Mouse (Mus musculus): ENCODE data around the gene Pou1f1. TPM values are rescaled to one million over a fixed set of nuclear protein-coding genes. Genes with fewer than 3 reads are reported as not detected.
A peak's percentile ranks its signal among the peaks of the same experiment; 100 is the strongest.

Gene Pou1f1
- polyA plus RNA-seq, 1 experiment = not detected

GRCm38 (mm10) chr16:65557369-65557768 is 37.1 kb downstream of the Pou1f1 start:
- Histone ChIP-seq H3K4me1 (ENCODE audit: control insufficient read depth, insufficient read depth, low read length) (no peaks in the 10 kb centered on the region; the same call in 1 of the 2 replicates), H3K27ac (ENCODE audit: control insufficient read depth, insufficient read depth, low read depth, low read length, poor library complexity) (no peak overlapping the region), H3K4me3 (replicated peaks; ENCODE audit: control insufficient read depth, low read depth, low read length) (no peak overlapping the region)
- no peak for TF ChIP-seq POLR2A (IDR thresholded peaks at IDR 0.05; ENCODE audit: borderline replicate concordance, control insufficient read depth, low read depth, low read length)
- no peak for TF ChIP-seq CTCF (IDR thresholded peaks at IDR 0.05; ENCODE audit: control insufficient read depth, insufficient read depth, low read length)
- 85% methylated on average over 5 of the region's 5 CpGs for WGBS

DNA sequence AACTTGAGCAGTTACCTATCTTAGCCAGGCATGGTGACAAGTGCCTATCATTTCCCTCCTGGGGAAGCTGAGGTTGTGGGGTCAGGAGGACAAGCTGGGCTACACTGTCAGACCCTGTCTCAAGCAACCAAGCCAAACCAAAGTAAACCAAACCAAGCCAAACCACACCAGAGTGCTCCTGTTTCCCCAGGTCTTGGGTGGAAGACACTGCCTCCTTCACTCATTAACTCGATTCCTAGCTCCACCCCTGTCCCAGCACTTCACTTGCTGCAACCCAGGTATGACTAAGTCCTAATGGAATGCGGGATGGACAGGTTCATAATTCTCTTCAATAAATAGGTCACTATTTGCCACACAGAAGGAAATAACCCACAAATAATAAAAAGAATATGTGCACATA is 39.3 kb downstream of the Pou1f1 start:
- no peak for TF ChIP-seq POLR2A (IDR thresholded peaks at IDR 0.05; ENCODE audit: borderline replicate concordance, control insufficient read depth, low read depth, low read length)
- TF ChIP-seq CTCF (IDR thresholded peaks at IDR 0.05; ENCODE audit: control insufficient read depth, insufficient read depth, low read length) = no peak
- Histone ChIP-seq H3K4me3 (replicated peaks; ENCODE audit: control insufficient read depth, low read depth, low read length) (no peak overlapping the region), H3K4me1 (ENCODE audit: control insufficient read depth, insufficient read depth, low read length) (no peaks in the 10 kb centered on the region; the same call in 1 of the 2 replicates), H3K27ac (ENCODE audit: control insufficient read depth, insufficient read depth, low read depth, low read length, poor library complexity) (no peak overlapping the region)
- 77% methylated on average over 2 of the region's 2 CpGs for WGBS

DNA sequence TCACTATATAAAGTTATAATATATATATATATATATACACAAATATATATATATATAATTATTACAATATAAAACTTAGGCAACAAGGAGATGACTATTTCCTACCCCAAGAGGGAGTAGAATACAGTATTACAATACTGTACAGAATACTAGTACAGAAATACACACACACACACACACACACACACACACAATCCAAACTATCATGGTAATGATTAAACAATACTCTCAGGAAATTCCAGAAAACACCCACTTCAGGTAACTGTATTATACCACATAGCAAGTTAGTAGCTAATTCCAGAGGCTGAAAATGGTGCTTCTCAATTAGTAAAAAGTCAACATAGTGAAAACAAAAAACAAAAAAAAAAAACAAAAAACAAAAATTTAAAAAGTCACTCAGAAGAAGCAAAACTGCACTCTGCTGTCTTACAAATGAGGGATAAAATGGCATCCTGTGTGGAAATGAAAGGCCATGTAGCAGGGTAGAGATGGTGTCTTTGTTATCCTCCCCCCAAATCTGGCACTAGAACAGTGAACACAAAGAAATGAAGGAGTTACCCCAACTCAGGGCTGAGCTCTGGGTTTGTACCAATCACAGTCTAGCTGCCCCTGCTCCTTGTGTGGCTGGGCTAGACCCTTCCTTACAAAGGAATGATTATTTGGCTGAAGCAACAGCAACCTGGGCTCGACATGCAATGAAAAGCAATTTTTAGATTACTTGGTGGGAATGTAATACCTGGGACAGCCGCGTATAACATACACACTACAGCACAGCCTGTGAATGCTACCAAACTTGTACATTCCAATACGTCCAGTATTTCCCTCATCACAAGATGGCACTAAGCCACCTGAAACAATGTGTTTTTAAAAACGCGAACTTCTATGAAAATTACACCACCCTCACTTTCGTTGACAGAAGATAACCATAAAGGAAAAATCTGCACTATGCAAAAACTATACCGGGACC is 41.0 kb downstream of the Pou1f1 start:
- Histone ChIP-seq H3K27ac (ENCODE audit: control insufficient read depth, insufficient read depth, low read depth, low read length, poor library complexity) (no peak overlapping the region), H3K4me3 (replicated peaks; ENCODE audit: control insufficient read depth, low read depth, low read length) (no peak overlapping the region), H3K4me1 (ENCODE audit: control insufficient read depth, insufficient read depth, low read length) (no peaks in the 10 kb centered on the region; the same call in 1 of the 2 replicates)
- no peak for TF ChIP-seq POLR2A (IDR thresholded peaks at IDR 0.05; ENCODE audit: borderline replicate concordance, control insufficient read depth, low read depth, low read length)
- no peak for TF ChIP-seq CTCF (IDR thresholded peaks at IDR 0.05; ENCODE audit: control insufficient read depth, insufficient read depth, low read length)
- 4% methylated on average over 8 of the region's 8 CpGs for WGBS

- H3K27ac ChIP-seq (ENCODE audit: control insufficient read depth, insufficient read depth, low read depth, low read length, poor library complexity) = 0 out of 2 replicates have a peak within 1 kb of the TSS, but pooled peaks have one; percentile 9
- WGBS = under 1% methylated on average over 69 of the region's 69 CpGs
- peak within 1 kb of the TSS; percentile 84 for H3K4me3 ChIP-seq (replicated peaks; ENCODE audit: control insufficient read depth, low read depth, low read length)
- no peaks in the 10 kb centered on the region; the same call in 1 of the 2 replicates for H3K4me1 ChIP-seq (ENCODE audit: control insufficient read depth, insufficient read depth, low read length)
- TF ChIP-seq POLR2A (IDR thresholded peaks at IDR 0.05; ENCODE audit: borderline replicate concordance, control insufficient read depth, low read depth, low read length) (peak; percentile 31; the same call in 1 of the 2 replicates), CTCF (IDR thresholded peaks at IDR 0.05; ENCODE audit: control insufficient read depth, insufficient read depth, low read length) (no peak)
These were observed 41.9 kb downstream of the Pou1f1 start, which contains the start of gene Chmp2b for GRCm38 (mm10) chr16:65561963-65562863. Chmp2b (minus strand) TSS chr16:65562726.

DNA sequence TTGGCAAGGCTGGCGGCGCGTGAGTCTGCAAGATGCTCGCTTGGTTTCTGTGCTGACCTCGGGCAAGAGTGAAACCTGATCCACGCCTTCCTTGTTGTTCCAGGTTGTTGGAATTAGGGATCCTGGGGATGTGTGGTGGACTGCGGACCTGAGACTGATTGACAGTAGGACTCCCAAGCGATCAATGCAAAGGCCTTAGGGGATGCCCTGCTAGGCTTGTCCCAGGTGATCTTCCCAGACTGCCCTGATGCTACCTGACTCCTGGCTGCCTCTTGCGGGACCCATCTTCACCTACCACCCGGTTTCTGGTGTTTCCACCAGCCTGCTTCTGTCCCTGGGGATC is 42.5 kb downstream of the Pou1f1 start:
- Histone ChIP-seq H3K4me3 (replicated peaks; ENCODE audit: control insufficient read depth, low read depth, low read length) (peak overlapping the region; percentile 84), H3K4me1 (ENCODE audit: control insufficient read depth, insufficient read depth, low read length) (no peaks in the 10 kb centered on the region; the same call in 1 of the 2 replicates), H3K27ac (ENCODE audit: control insufficient read depth, insufficient read depth, low read depth, low read length, poor library complexity) (no peak overlapping the region)
- 2% methylated on average over 10 of the region's 10 CpGs for whole genome bisulfite sequencing
- TF ChIP-seq POLR2A (IDR thresholded peaks at IDR 0.05; ENCODE audit: borderline replicate concordance, control insufficient read depth, low read depth, low read length) (no peak), CTCF (IDR thresholded peaks at IDR 0.05; ENCODE audit: control insufficient read depth, insufficient read depth, low read length) (no peak)

GRCm38 (mm10) chr16:65564306-65564705 is 44.0 kb downstream of the Pou1f1 start:
- Histone ChIP-seq H3K4me3 (replicated peaks; ENCODE audit: control insufficient read depth, low read depth, low read length) (no peak overlapping the region), H3K4me1 (ENCODE audit: control insufficient read depth, insufficient read depth, low read length) (no peaks in the 10 kb centered on the region; the same call in 1 of the 2 replicates), H3K27ac (ENCODE audit: control insufficient read depth, insufficient read depth, low read depth, low read length, poor library complexity) (no peak overlapping the region)
- WGBS = 86% methylated on average over 8 of the region's 8 CpGs
- TF ChIP-seq CTCF (IDR thresholded peaks at IDR 0.05; ENCODE audit: control insufficient read depth, insufficient read depth, low read length) (no peak), POLR2A (IDR thresholded peaks at IDR 0.05; ENCODE audit: borderline replicate concordance, control insufficient read depth, low read depth, low read length) (no peak)

DNA sequence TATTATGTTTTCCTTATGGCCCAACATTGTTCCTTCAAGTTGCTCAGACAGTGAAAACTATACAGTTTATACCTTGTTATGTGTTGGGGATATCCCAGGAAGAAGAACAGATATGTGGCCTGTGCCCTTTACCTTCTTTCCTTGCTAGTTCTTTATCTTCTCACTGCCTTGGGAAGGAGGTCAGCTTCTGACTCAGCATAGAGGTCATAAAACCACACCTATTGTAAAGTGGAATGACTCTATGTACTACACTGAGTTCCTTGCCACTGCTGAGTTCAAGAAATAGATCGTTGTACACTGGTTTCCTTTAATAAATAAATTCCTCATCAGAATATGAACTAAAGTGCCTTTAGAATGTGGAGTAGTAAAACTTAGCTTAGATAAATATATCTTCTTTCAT is 44.6 kb downstream of the Pou1f1 start:
- H3K4me3 ChIP-seq (replicated peaks; ENCODE audit: control insufficient read depth, low read depth, low read length) = no peak overlapping the region
- no peak overlapping the region for H3K27ac ChIP-seq (ENCODE audit: control insufficient read depth, insufficient read depth, low read depth, low read length, poor library complexity)
- no peaks in the 10 kb centered on the region; the same call in 1 of the 2 replicates for H3K4me1 ChIP-seq (ENCODE audit: control insufficient read depth, insufficient read depth, low read length)
- WGBS = 84% methylated on average over 1 of the region's 1 CpGs
- TF ChIP-seq CTCF (IDR thresholded peaks at IDR 0.05; ENCODE audit: control insufficient read depth, insufficient read depth, low read length) (no peak), POLR2A (IDR thresholded peaks at IDR 0.05; ENCODE audit: borderline replicate concordance, control insufficient read depth, low read depth, low read length) (no peak)

Data from bone marrow, adult 2 months (tissue).